Mouse (Mus musculus): ENCODE results near the gene Tigd3.
A peak's percentile ranks its signal among the peaks of the same experiment; 100 is the strongest.

DNA sequence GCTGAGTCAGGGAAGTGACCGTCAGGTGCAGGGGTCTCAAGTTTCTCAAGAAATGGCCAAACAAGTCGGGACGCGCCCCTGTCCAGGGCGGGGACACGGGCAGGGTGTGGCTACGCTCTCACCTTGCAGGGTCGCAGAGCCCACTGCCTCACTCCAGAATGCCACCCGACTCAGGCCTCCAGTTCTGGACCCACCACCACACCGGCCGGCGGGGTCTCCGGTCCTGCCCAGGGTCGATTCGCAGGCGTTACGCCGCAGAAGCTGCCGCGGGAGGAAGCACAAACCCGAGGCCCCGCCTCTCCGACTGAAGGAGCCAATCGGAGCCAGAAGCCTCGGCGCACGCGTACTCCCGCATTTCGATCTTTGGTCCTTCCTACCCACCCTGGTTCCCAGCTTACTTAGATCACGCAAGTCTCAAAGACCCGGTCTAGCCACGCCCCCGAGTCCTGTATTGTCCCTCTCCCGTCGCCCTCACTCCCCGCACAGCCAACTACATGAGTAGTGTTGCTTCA lies 18.9 kb downstream of the Tigd3 start, which contains the start of gene Frmd8:
- TF ChIP-seq POLR2A (IDR thresholded peaks at IDR 0.05; ENCODE audit: borderline replicate concordance, control insufficient read depth, low read depth, low read length) (peak; percentile 91; the same call in 1 of the 2 replicates), CTCF (IDR thresholded peaks at IDR 0.05; ENCODE audit: control insufficient read depth, insufficient read depth, low read length) (no peak)

All from bone marrow, adult 2 months (tissue).